Mouse (Mus musculus): ENCODE data around the gene Wwox. TPM values are rescaled to one million over a fixed set of nuclear protein-coding genes. Genes with fewer than 3 reads are reported as not detected.

Wwox gene
- polyA plus RNA-seq, 1 experiment from 2014 or later = 14.9 TPM

- Histone ChIP-seq H3K9me3 (ENCODE audit: control insufficient read depth, low read length) (0 out of 2 replicates have a peak, but pooled peaks cover 2% of the 10 kb centered on the region), H3K4me1 (ENCODE audit: control insufficient read depth, insufficient read depth, low read depth, low read length) (no peaks in the 10 kb centered on the region), H3K4me3 (ENCODE audit: low read length) (no peak overlapping the region), H3K27me3 (replicated peaks; ENCODE audit: control insufficient read depth, insufficient read depth, low read length) (0 out of 2 replicates have a peak, but pooled peaks cover 2% of the 10 kb centered on the region), H3K27ac (ENCODE audit: low read depth, low read length) (no peak overlapping the region), H3K4me2 (ENCODE audit: low read length) (no peak overlapping the region), H3K9ac (ENCODE audit: low read depth, low read length) (no peak overlapping the region), H3K36me3 (ENCODE audit: control insufficient read depth, insufficient read depth, low read length) (no peaks in the 10 kb centered on the region)
- WGBS = 89% methylated on average over 16 of the region's 16 CpGs
- no peak for ATAC-seq
Observed at GRCm38 (mm10) chr8:114568531-114569166, 129.2 kb downstream of the Wwox start.

GRCm38 (mm10) chr8:114573014-114573746 lies 133.7 kb downstream of the Wwox start:
- no peak overlapping the region for H3K4me2 ChIP-seq (ENCODE audit: low read length)
- ATAC-seq = no peak
- 84% methylated on average over 4 of the region's 4 CpGs for WGBS
- H3K4me1 ChIP-seq (ENCODE audit: control insufficient read depth, insufficient read depth, low read depth, low read length) = no peaks in the 10 kb centered on the region
- 0 out of 2 replicates have a peak, but pooled peaks cover 2% of the 10 kb centered on the region for H3K9me3 ChIP-seq (ENCODE audit: control insufficient read depth, low read length)
- no peak overlapping the region for H3K9ac ChIP-seq (ENCODE audit: low read depth, low read length)
- no peak overlapping the region for H3K27ac ChIP-seq (ENCODE audit: low read depth, low read length)
- H3K36me3 ChIP-seq (ENCODE audit: control insufficient read depth, insufficient read depth, low read length) = no peaks in the 10 kb centered on the region
- 0 out of 2 replicates have a peak, but pooled peaks cover 2% of the 10 kb centered on the region for H3K27me3 ChIP-seq (replicated peaks; ENCODE audit: control insufficient read depth, insufficient read depth, low read length)
- no peak overlapping the region for H3K4me3 ChIP-seq (ENCODE audit: low read length)

- no peak overlapping the region for H3K4me3 ChIP-seq (ENCODE audit: low read length)
- H3K4me2 ChIP-seq (ENCODE audit: low read length) = no peak overlapping the region
- no peak overlapping the region for H3K27ac ChIP-seq (ENCODE audit: low read depth, low read length)
- no peaks in the 10 kb centered on the region for H3K36me3 ChIP-seq (ENCODE audit: control insufficient read depth, insufficient read depth, low read length)
- no peaks in the 10 kb centered on the region for H3K4me1 ChIP-seq (ENCODE audit: control insufficient read depth, insufficient read depth, low read depth, low read length)
- H3K27me3 ChIP-seq (replicated peaks; ENCODE audit: control insufficient read depth, insufficient read depth, low read length) = 0 out of 2 replicates have a peak, but pooled peaks cover 2% of the 10 kb centered on the region
- WGBS = 85% methylated on average over 8 of the region's 8 CpGs
- H3K9ac ChIP-seq (ENCODE audit: low read depth, low read length) = no peak overlapping the region
- H3K9me3 ChIP-seq (ENCODE audit: control insufficient read depth, low read length) = 0 out of 2 replicates have a peak, but pooled peaks cover 2% of the 10 kb centered on the region
- ATAC-seq = no peak
Observed at GRCm38 (mm10) chr8:114573747-114574093, 134.3 kb downstream of the Wwox start.

- Histone ChIP-seq H3K9me3 (ENCODE audit: control insufficient read depth, low read length) (no peaks in the 10 kb centered on the region), H3K27me3 (replicated peaks; ENCODE audit: control insufficient read depth, insufficient read depth, low read length) (no peaks in the 10 kb centered on the region), H3K27ac (ENCODE audit: low read depth, low read length) (no peak overlapping the region), H3K9ac (ENCODE audit: low read depth, low read length) (no peak overlapping the region), H3K4me1 (ENCODE audit: control insufficient read depth, insufficient read depth, low read depth, low read length) (no peaks in the 10 kb centered on the region), H3K4me2 (ENCODE audit: low read length) (no peak overlapping the region), H3K4me3 (ENCODE audit: low read length) (no peak overlapping the region), H3K36me3 (ENCODE audit: control insufficient read depth, insufficient read depth, low read length) (no peaks in the 10 kb centered on the region)
- 81% methylated on average over 10 of the region's 10 CpGs for WGBS
- no peak for ATAC-seq
Observed at GRCm38 (mm10) chr8:114579292-114579691, 139.8 kb downstream of the Wwox start.

- Histone ChIP-seq H3K36me3 (ENCODE audit: control insufficient read depth, insufficient read depth, low read length) (no peaks in the 10 kb centered on the region), H3K4me3 (ENCODE audit: low read length) (no peak overlapping the region), H3K27ac (ENCODE audit: low read depth, low read length) (no peak overlapping the region), H3K27me3 (replicated peaks; ENCODE audit: control insufficient read depth, insufficient read depth, low read length) (no peaks in the 10 kb centered on the region), H3K9me3 (ENCODE audit: control insufficient read depth, low read length) (no peaks in the 10 kb centered on the region), H3K4me1 (ENCODE audit: control insufficient read depth, insufficient read depth, low read depth, low read length) (no peaks in the 10 kb centered on the region), H3K4me2 (ENCODE audit: low read length) (no peak overlapping the region), H3K9ac (ENCODE audit: low read depth, low read length) (no peak overlapping the region)
- ATAC-seq = no peak
- 73% methylated on average over 1 of the region's 1 CpGs for WGBS
Observed at GRCm38 (mm10) chr8:114580684-114581083, 141.2 kb downstream of the Wwox start.

- WGBS = 45% methylated on average over 12 of the region's 12 CpGs
- H3K4me3 ChIP-seq (ENCODE audit: low read length) = no peak overlapping the region
- H3K9me3 ChIP-seq (ENCODE audit: control insufficient read depth, low read length) = no peaks in the 10 kb centered on the region
- H3K27me3 ChIP-seq (replicated peaks; ENCODE audit: control insufficient read depth, insufficient read depth, low read length) = peaks cover 5% of the 10 kb centered on the region; the same call in 1 of the 2 replicates
- H3K27ac ChIP-seq (ENCODE audit: low read depth, low read length) = no peak overlapping the region
- ATAC-seq = no peak
- H3K4me2 ChIP-seq (ENCODE audit: low read length) = no peak overlapping the region
- H3K4me1 ChIP-seq (ENCODE audit: control insufficient read depth, insufficient read depth, low read depth, low read length) = peaks cover 18% of the 10 kb centered on the region
- H3K9ac ChIP-seq (ENCODE audit: low read depth, low read length) = no peak overlapping the region
- no peaks in the 10 kb centered on the region for H3K36me3 ChIP-seq (ENCODE audit: control insufficient read depth, insufficient read depth, low read length)
Observed at GRCm38 (mm10) chr8:114590336-114590867, 150.9 kb downstream of the Wwox start.

GRCm38 (mm10) chr8:114591296-114592280 lies 152.1 kb downstream of the Wwox start:
- Histone ChIP-seq H3K36me3 (ENCODE audit: control insufficient read depth, insufficient read depth, low read length) (no peaks in the 10 kb centered on the region), H3K27me3 (replicated peaks; ENCODE audit: control insufficient read depth, insufficient read depth, low read length) (peaks cover 5% of the 10 kb centered on the region; the same call in 1 of the 2 replicates), H3K9ac (ENCODE audit: low read depth, low read length) (no peak overlapping the region), H3K9me3 (ENCODE audit: control insufficient read depth, low read length) (peaks cover 3% of the 10 kb centered on the region; the same call in 1 of the 2 replicates), H3K4me2 (ENCODE audit: low read length) (peak overlapping the region; percentile 44), H3K4me3 (ENCODE audit: low read length) (0 out of 2 replicates have a peak overlapping the region, but pooled peaks have one; percentile 4), H3K4me1 (ENCODE audit: control insufficient read depth, insufficient read depth, low read depth, low read length) (peaks cover 18% of the 10 kb centered on the region), H3K27ac (ENCODE audit: low read depth, low read length) (no peak overlapping the region)
- ATAC-seq = peak; percentile 90
- 17% methylated on average over 26 of the region's 26 CpGs for WGBS

- H3K27ac ChIP-seq (ENCODE audit: low read depth, low read length) = no peak overlapping the region
- peaks cover 18% of the 10 kb centered on the region for H3K4me1 ChIP-seq (ENCODE audit: control insufficient read depth, insufficient read depth, low read depth, low read length)
- H3K27me3 ChIP-seq (replicated peaks; ENCODE audit: control insufficient read depth, insufficient read depth, low read length) = peaks cover 5% of the 10 kb centered on the region; the same call in 1 of the 2 replicates
- peak overlapping the region; percentile 30; the same call in 1 of the 2 replicates for H3K4me2 ChIP-seq (ENCODE audit: low read length)
- ATAC-seq = peak; percentile 46; the same call in 1 of the 2 replicates
- peaks cover 3% of the 10 kb centered on the region; the same call in 1 of the 2 replicates for H3K9me3 ChIP-seq (ENCODE audit: control insufficient read depth, low read length)
- H3K9ac ChIP-seq (ENCODE audit: low read depth, low read length) = no peak overlapping the region
- no peaks in the 10 kb centered on the region for H3K36me3 ChIP-seq (ENCODE audit: control insufficient read depth, insufficient read depth, low read length)
- H3K4me3 ChIP-seq (ENCODE audit: low read length) = no peak overlapping the region
- WGBS = 19% methylated on average over 18 of the region's 19 CpGs
Observed at GRCm38 (mm10) chr8:114593424-114594157, 154.1 kb downstream of the Wwox start.

All from hindbrain, embryonic 16.5 days (tissue).